Mouse (Mus musculus) kidney, embryonic 14.5 days (tissue): ENCODE results near the gene Idua. TPM values are rescaled to one million over a fixed set of nuclear protein-coding genes. Genes with fewer than 3 reads are reported as not detected.

Experiments used
- ATAC-seq: fragments of 200-750 bp; cut with Nextera tagmentation; 2 replicates; pipeline ENCODE4 v1.8.0; 2017; ENCODE audit warnings: moderate number of reproducible peaks, mild to moderate bottlenecking, moderate TSS enrichment, moderate library complexity; ENCODE audit not compliant: low FRiP score, low TSS enrichment
- H3K27ac ChIP-seq: fragments of 300-500 bp; sonication (generic); 2 replicates; pipeline ENCODE4 v1.5.1; 2014; ENCODE audit warnings: low read depth, mild to moderate bottlenecking, low read length, moderate library complexity, mixed read lengths
- H3K27me3 ChIP-seq: fragments of 300-500 bp; sonication (generic); 2 replicates; pipeline ENCODE4 v1.6.1; 2014; ENCODE audit warnings: mild to moderate bottlenecking, low read length; ENCODE audit not compliant: control insufficient read depth, insufficient read depth
- H3K36me3 ChIP-seq: fragments of 300-500 bp; sonication (generic); 2 replicates; pipeline ENCODE4 v1.6.1; 2014; ENCODE audit warnings: low read length, mixed read lengths; ENCODE audit not compliant: control insufficient read depth, insufficient read depth
- H3K4me1 ChIP-seq: fragments of 300-500 bp; sonication (generic); 2 replicates; pipeline ENCODE4 v1.6.1; 2014; ENCODE audit warnings: low read length, mixed read lengths; ENCODE audit not compliant: control insufficient read depth, insufficient read depth
- H3K4me2 ChIP-seq: fragments of 300-500 bp; sonication (generic); replicated peaks from 2 replicates; pipeline ENCODE4 v1.6.1; 2014; ENCODE audit warnings: low read depth, mild to moderate bottlenecking, low read length
- H3K4me3 ChIP-seq: fragments of 300-500 bp; sonication (generic); 2 replicates; pipeline ENCODE4 v1.5.1; 2014; ENCODE audit warnings: mild to moderate bottlenecking, low read length
- H3K9ac ChIP-seq: fragments of 300-500 bp; sonication (generic); 2 replicates; pipeline ENCODE4 v1.6.1; 2014; ENCODE audit warnings: low read depth, mild to moderate bottlenecking, low read length, moderate library complexity
- H3K9me3 ChIP-seq: fragments of 300-500 bp; sonication (generic); 2 replicates; pipeline ENCODE4 v1.6.1; 2016; ENCODE audit warnings: low read length; ENCODE audit not compliant: control insufficient read depth
- WGBS: fragments of 180-500 bp; shearing (Covaris S2); extraction: QIAGEN DNeasy Blood & Tissue Kit; methylation state at CpG from one replicate; pipeline ENCODE4 v1.1.7; 2014; 5-methylcytosine and 5-hydroxymethylcytosine counted together
- polyA plus RNA-seq: library from polyadenylated mRNA; unstranded; fragments of >200 nt; fragmentation: Nextera tagmentation; extraction: Ambion mirVana; gene quantifications from 2 replicates; pipeline ENCODE4 v1.2.1, GENCODE M21; 2014

Idua gene
- polyA plus RNA-seq, 1 experiment from 2014 or later, result 11.3 TPM

GRCm38 (mm10) chr5:108703754-108704626 is 43.9 kb downstream of the Idua start:
- H3K9ac ChIP-seq, result no peak overlapping the region
- no peak overlapping the region for H3K27ac ChIP-seq
- H3K27me3 ChIP-seq, result no peaks in the 10 kb centered on the region
- no peak overlapping the region for H3K4me2 ChIP-seq
- 56% methylated on average over 12 of the region's 12 CpGs for WGBS
- peaks cover 30% of the 10 kb centered on the region for H3K36me3 ChIP-seq
- no peak overlapping the region for H3K4me3 ChIP-seq
- H3K4me1 ChIP-seq, result peaks cover 34% of the 10 kb centered on the region
- ATAC-seq, result 0 out of 2 replicates have a peak, but pooled peaks have one; percentile 2
- H3K9me3 ChIP-seq, result no peaks in the 10 kb centered on the region

GRCm38 (mm10) chr5:108707758-108708157 is 47.6 kb downstream of the Idua start:
- 78% methylated on average over 2 of the region's 2 CpGs for WGBS

GRCm38 (mm10) chr5:108708419-108708818 is 48.3 kb downstream of the Idua start:
- Histone ChIP-seq H3K9me3 (no peaks in the 10 kb centered on the region), H3K4me1 (peaks cover 4% of the 10 kb centered on the region; the same call in 1 of the 2 replicates), H3K36me3 (peaks cover 26% of the 10 kb centered on the region), H3K4me3 (no peak overlapping the region), H3K27ac (no peak overlapping the region), H3K4me2 (no peak overlapping the region), H3K9ac (no peak overlapping the region), H3K27me3 (no peaks in the 10 kb centered on the region)
- 88% methylated on average over 1 of the region's 1 CpGs for WGBS
- ATAC-seq, result no peak

More at GRCm38 (mm10) chr5:108707758-108708157, 47.6 kb downstream of the Idua start:
- no peak for ATAC-seq
- no peaks in the 10 kb centered on the region for H3K9me3 ChIP-seq
- H3K36me3 ChIP-seq, result peaks cover 30% of the 10 kb centered on the region
- no peak overlapping the region for H3K4me3 ChIP-seq
- no peaks in the 10 kb centered on the region for H3K27me3 ChIP-seq
- peaks cover 7% of the 10 kb centered on the region; the same call in 1 of the 2 replicates for H3K4me1 ChIP-seq
- no peak overlapping the region for H3K9ac ChIP-seq
- no peak overlapping the region for H3K27ac ChIP-seq
- H3K4me2 ChIP-seq, result no peak overlapping the region

GRCm38 (mm10) chr5:108708981-108709731 is 49.0 kb downstream of the Idua start:
- Histone ChIP-seq H3K9ac (no peak overlapping the region), H3K4me3 (no peak overlapping the region), H3K27ac (no peak overlapping the region), H3K4me1 (no peaks in the 10 kb centered on the region), H3K9me3 (no peaks in the 10 kb centered on the region), H3K4me2 (no peak overlapping the region), H3K27me3 (no peaks in the 10 kb centered on the region), H3K36me3 (peaks cover 26% of the 10 kb centered on the region)
- 53% methylated on average over 6 of the region's 6 CpGs for WGBS
- ATAC-seq, result no peak

- Histone ChIP-seq H3K9me3 (no peaks in the 10 kb centered on the region), H3K36me3 (peaks cover 4% of the 10 kb centered on the region; the same call in 1 of the 2 replicates), H3K9ac (no peak overlapping the region), H3K4me3 (no peak overlapping the region), H3K4me1 (no peaks in the 10 kb centered on the region), H3K27me3 (no peaks in the 10 kb centered on the region), H3K27ac (no peak overlapping the region), H3K4me2 (no peak overlapping the region)
- ATAC-seq, result no peak
- 74% methylated on average over 5 of the region's 6 CpGs for WGBS
Observed at GRCm38 (mm10) chr5:108711968-108712367, 51.8 kb downstream of the Idua start.

DNA sequence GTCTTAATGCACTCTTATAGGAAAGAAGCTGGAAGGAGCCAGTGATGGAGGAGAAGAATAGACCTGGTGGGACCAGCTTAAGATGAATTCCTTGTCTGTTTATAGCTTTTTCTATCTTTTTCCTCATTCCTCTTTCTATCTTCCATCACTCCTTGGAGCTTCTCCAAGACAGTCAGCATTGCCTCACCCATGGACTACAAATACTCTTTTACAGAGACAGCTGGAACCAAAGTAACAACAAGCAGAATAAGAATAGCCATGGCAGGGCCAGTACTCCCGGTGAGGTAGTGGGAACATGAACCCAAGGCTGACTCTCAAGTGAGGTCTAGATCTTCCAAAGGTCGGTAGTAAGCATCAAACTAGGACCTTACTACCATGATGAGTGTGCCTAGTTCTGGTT is 53.0 kb downstream of the Idua start:
- no peak overlapping the region for H3K4me3 ChIP-seq
- WGBS, result 89% methylated on average over 2 of the region's 2 CpGs
- no peak for ATAC-seq
- no peak overlapping the region for H3K9ac ChIP-seq
- H3K4me1 ChIP-seq, result peaks cover 4% of the 10 kb centered on the region; the same call in 1 of the 2 replicates
- no peak overlapping the region for H3K4me2 ChIP-seq
- H3K36me3 ChIP-seq, result peaks cover 2% of the 10 kb centered on the region; the same call in 1 of the 2 replicates
- no peak overlapping the region for H3K27ac ChIP-seq
- H3K27me3 ChIP-seq, result no peaks in the 10 kb centered on the region
- H3K9me3 ChIP-seq, result no peaks in the 10 kb centered on the region

DNA sequence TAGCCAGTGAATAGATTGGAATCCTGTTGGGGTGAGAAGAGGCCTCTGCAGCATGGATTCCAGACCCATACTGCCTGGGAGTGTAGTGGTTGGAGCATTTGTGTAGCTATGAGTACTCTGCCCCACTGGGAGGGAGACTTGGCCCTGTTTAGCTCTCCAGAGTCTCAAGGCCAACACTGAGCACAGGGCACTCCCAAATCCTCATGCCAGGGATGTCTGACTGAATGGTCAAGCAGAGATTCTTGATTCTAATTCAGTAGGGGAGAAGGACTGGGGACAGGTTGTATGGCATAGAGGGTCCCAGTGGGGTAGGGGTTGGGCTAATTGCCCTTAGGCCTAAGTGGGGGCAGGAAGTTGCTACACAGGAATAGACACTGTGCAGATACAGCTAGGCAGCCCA is 53.6 kb downstream of the Idua start:
- no peaks in the 10 kb centered on the region for H3K27me3 ChIP-seq
- H3K9me3 ChIP-seq, result no peaks in the 10 kb centered on the region
- no peak for ATAC-seq
- H3K36me3 ChIP-seq, result no peaks in the 10 kb centered on the region
- H3K4me3 ChIP-seq, result no peak overlapping the region
- peaks cover 4% of the 10 kb centered on the region; the same call in 1 of the 2 replicates for H3K4me1 ChIP-seq
- H3K4me2 ChIP-seq, result no peak overlapping the region
- H3K9ac ChIP-seq, result no peak overlapping the region
- H3K27ac ChIP-seq, result no peak overlapping the region

DNA sequence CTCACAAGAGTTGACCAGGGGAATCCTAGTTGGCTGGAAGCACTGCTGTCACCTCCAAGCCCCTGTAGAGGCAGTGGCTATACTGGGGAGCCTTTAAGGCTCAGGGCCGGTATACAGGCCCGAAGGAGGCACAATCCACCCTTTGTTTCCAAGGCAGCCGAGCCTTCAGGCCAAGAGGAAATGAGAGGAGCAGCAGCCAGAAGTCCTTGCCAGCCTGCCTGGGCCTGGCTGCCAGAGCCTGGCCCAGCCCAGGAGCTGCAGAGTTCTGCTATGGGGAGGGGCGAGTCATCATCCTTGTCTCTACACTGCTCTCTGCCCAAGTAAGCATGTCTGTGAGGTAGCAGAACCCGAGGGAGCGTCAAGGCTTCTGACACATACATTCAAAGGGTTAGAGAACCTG is 54.0 kb downstream of the Idua start:
- H3K9me3 ChIP-seq, result no peaks in the 10 kb centered on the region
- 50% methylated on average over 6 of the region's 6 CpGs for WGBS
- H3K27me3 ChIP-seq, result no peaks in the 10 kb centered on the region
- H3K27ac ChIP-seq, result no peak overlapping the region
- no peak overlapping the region for H3K4me3 ChIP-seq
- no peaks in the 10 kb centered on the region for H3K36me3 ChIP-seq
- H3K4me1 ChIP-seq, result peaks cover 4% of the 10 kb centered on the region; the same call in 1 of the 2 replicates
- H3K9ac ChIP-seq, result no peak overlapping the region
- ATAC-seq, result no peak
- H3K4me2 ChIP-seq, result no peak overlapping the region

GRCm38 (mm10) chr5:108715974-108716373 is 55.8 kb downstream of the Idua start:
- no peak for ATAC-seq
- Histone ChIP-seq H3K36me3 (no peaks in the 10 kb centered on the region), H3K4me2 (no peak overlapping the region), H3K4me3 (no peak overlapping the region), H3K27me3 (no peaks in the 10 kb centered on the region), H3K9me3 (no peaks in the 10 kb centered on the region), H3K4me1 (peaks cover 4% of the 10 kb centered on the region; the same call in 1 of the 2 replicates), H3K27ac (no peak overlapping the region), H3K9ac (no peak overlapping the region)
- WGBS, result 89% methylated on average over 1 of the region's 1 CpGs
